Mouse (Mus musculus) heart, postnatal 0 days (tissue): Measurements from ENCODE around the gene Pcolce.

Source experiments
- CTCF ChIP-seq: IDR thresholded peaks from 2 replicates; pipeline ENCODE4 v1.5.1; 2016; ENCODE audit warnings: antibody characterized with exemption, control low read depth, low read depth
- EP300 ChIP-seq: IDR thresholded peaks from 2 replicates; pipeline ENCODE4 v1.6.1; 2016; ENCODE audit warnings: antibody characterized with exemption, low read depth

- TF ChIP-seq CTCF (no peak), EP300 (no peak)
These were observed 39.8 kb upstream of the Pcolce start for GRCm38 (mm10) chr5:137653366-137653765.
